Mouse (Mus musculus): ENCODE data around the gene Msl2. TPM values are rescaled to one million over a fixed set of nuclear protein-coding genes. Genes with fewer than 3 reads are reported as not detected.

The Msl2 gene
- polyA plus RNA-seq, 1 experiment from 2014 or later, result 2.2 TPM

DNA sequence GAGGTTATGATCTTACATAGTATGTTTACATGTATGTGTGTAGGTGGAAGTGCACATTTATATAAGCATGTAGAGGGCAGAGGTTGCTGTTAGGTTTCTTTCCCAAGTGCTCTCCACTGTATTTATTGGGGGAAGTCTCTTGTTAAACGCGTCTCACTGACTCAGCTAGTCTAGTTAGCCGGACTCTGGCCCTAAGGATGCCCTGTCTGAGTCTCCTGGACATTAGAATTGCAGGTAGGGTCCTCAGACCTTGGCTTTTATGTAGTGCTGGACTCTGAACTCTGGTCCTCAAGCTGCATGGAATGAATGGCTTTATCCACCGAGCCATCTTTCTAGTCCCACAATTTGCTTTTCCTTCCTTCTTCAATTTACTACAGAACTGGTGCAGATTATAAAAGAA lies 69.7 kb downstream of the Msl2 start:
- ATAC-seq (no peak), DNase-seq (no peak)
- H3K4me3 ChIP-seq (ENCODE audit: low read depth, low read length), result no peak overlapping the region
- no peaks in the 10 kb centered on the region for H3K4me1 ChIP-seq (ENCODE audit: insufficient read depth)
- no peaks in the 10 kb centered on the region for H3K9me3 ChIP-seq (ENCODE audit: low read length)
- WGBS (ENCODE audit: insufficient replicate concordance), result 87% methylated on average over 4 of the region's 4 CpGs
- no peak overlapping the region for H3K9ac ChIP-seq (replicated peaks)
- TF ChIP-seq CTCF (IDR thresholded peaks at IDR 0.05; ENCODE audit: low read depth) (no peak), EP300 (IDR thresholded peaks at IDR 0.05; ENCODE audit: low read depth) (no peak)
- H3K36me3 ChIP-seq (replicated peaks; ENCODE audit: insufficient read depth, low read length), result peaks cover 13% of the 10 kb centered on the region; the same call in 1 of the 2 replicates
- no peaks in the 10 kb centered on the region for H3K27me3 ChIP-seq (ENCODE audit: insufficient read depth, low read length)
- H3K4me2 ChIP-seq (ENCODE audit: low read depth, low read length), result no peak overlapping the region
- no peak overlapping the region for H3K27ac ChIP-seq (ENCODE audit: low read depth)

DNA sequence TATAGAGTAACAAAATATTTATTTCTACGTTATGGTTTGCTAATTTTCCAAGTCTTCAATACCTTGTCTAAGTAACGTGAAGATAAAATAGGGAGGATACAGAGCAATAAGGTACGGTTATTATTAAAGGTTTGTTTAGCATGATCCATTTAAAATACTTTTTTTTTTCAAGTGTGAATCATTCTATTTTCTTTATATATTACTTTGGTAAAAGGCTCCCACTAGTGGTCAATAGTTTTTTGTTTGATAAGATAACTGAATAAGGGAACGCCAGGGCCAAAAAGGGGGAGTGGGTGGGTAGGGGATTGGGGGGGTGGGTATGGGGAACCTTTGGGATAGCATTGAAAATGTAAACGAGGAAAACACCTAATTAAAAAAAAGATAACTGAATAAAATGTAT lies 79.0 kb downstream of the Msl2 start:
- 70% methylated on average over 5 of the region's 5 CpGs for WGBS (ENCODE audit: insufficient replicate concordance)
- DNase-seq (no peak), ATAC-seq (no peak)

More for the DNA sequence above, 79.0 kb downstream of the Msl2 start:
- no peak overlapping the region for H3K4me2 ChIP-seq (ENCODE audit: low read depth, low read length)
- peaks cover 12% of the 10 kb centered on the region; the same call in 1 of the 2 replicates for H3K36me3 ChIP-seq (replicated peaks; ENCODE audit: insufficient read depth, low read length)
- H3K27me3 ChIP-seq (ENCODE audit: insufficient read depth, low read length), result no peaks in the 10 kb centered on the region
- TF ChIP-seq CTCF (IDR thresholded peaks at IDR 0.05; ENCODE audit: low read depth), result no peak
- no peak for TF ChIP-seq EP300 (IDR thresholded peaks at IDR 0.05; ENCODE audit: low read depth)
- H3K27ac ChIP-seq (ENCODE audit: low read depth), result no peak overlapping the region
- no peak overlapping the region for H3K4me3 ChIP-seq (ENCODE audit: low read depth, low read length)
- H3K4me1 ChIP-seq (ENCODE audit: insufficient read depth), result no peaks in the 10 kb centered on the region
- H3K9me3 ChIP-seq (ENCODE audit: low read length), result no peaks in the 10 kb centered on the region
- no peak overlapping the region for H3K9ac ChIP-seq (replicated peaks)

Other genes starting within 250 kb of the Msl2 start
- gene Pccb, start 39.2 kb upstream of the Msl2 start, polyA plus RNA-seq (2015; fragmentation: Nextera tagmentation; extraction: Ambion mirVana), result 14.2 and 15.6 TPM in 2 replicates
- 2.4 and 2.6 TPM in 2 replicates for gene Ppp2r3a, start 177.7 kb downstream of the Msl2 start, polyA plus RNA-seq (2015; fragmentation: Nextera tagmentation; extraction: Ambion mirVana)